Mouse (Mus musculus) layer of hippocampus, adult 9-11 months (tissue): ENCODE measurements around the gene Olfr15.

ENCODE experiments used
- DNase-seq: peaks from one replicate; pipeline ENCODE4 v3.0.0; 2022

Gene Olfr15

DNA sequence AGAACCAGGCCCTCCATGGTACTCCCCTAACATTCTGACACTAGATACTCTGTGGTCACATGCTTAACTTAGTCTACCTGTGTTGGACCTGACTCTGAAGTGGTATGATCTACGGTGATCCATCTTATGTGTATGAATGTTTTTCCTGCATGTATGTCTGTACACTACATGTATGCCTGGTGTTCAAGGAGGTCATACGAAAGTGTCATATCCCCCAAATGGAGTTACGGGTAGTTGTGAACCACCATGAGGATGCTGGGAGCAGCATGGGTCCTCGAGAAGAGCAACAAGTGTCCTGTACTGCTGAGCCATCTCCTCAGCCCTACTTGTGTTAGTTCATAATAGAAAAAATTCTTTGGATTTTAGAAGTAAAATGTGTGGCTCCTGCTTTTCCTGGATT is 45.7 kb downstream of the Olfr15 start:
- no peak for DNase-seq

DNA sequence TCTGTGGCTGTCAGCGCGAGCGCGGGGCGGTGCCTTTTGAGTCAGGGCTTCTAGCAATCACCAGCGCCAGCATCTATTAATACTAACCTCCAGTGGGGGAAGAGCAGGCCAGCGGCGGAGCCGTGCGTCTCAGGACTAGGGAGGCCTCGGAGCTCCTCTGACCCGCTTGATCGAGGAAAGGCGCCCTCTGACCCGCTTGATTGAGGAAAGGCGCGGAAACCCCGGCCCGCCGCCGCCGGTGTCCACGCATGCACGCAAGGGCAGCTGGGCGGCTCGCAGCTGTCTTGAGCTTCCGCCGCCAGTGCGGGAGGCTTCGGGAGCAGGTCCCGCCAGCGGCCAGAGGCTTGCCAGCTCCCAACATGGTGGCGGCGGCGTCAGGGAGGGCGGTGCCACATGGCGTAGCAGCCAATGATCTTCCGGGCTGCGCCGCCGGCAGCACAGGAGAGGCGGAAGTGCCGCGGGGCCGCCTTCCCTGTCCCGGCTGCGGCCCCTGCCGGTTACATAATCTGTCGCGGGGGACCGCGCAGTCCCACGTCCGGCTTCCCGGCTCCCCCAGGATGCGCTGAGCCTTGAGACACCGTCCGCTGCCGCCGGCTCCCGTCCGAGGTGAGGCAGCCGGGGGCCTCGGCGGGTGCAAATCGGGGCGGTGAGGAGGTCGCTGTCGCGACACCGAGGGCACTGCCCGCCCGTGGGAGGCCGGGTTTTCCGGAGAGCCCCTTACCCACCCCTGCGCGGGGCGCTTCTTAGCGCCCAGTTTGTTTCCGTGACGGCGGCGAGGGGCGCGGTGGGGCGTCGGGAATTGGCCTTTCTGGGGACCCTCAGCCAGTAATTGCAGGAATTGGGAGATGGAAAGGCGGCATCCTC is 53.8 kb downstream of the Olfr15 start, which contains the start of the genes Zfp597 and Gm20695:
Gene Zfp597 (minus strand): TSS at position 361 of the 864 bp plus-strand sequence.
Gene Gm20695 (plus strand): TSS at position 448 of the 864 bp plus-strand sequence.
- peak; percentile 95 for DNase-seq

DNA sequence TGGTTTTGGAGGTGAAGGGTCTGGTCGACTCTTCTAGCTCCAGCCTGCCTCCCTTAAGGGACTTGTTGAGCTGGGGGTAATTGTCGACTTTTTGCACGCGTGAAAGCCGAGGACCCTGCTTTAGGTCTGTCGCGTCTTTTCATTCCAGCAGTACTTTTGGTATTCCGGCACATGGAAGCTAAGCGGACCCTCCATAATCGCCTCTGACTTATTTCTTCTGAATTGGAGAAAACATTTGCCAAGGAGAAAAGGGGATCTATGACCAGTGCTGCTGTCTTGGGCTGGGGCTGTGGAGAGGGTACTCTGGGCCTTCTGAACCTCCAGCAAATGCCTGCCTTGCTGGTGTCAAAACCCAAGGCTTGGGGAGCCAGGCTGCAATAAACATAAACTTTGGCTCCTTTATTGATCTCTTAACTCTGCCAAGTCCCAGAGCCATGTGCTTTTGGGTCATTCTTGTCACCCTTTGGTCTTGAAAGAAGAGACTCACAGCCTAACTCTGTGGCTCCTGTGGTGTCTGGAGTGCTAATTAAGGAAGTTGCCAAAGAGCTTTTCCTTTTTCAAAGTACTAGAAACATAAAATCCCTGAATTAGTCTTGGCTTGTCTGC is 54.5 kb downstream of the Olfr15 start:
- DNase-seq = no peak

DNA sequence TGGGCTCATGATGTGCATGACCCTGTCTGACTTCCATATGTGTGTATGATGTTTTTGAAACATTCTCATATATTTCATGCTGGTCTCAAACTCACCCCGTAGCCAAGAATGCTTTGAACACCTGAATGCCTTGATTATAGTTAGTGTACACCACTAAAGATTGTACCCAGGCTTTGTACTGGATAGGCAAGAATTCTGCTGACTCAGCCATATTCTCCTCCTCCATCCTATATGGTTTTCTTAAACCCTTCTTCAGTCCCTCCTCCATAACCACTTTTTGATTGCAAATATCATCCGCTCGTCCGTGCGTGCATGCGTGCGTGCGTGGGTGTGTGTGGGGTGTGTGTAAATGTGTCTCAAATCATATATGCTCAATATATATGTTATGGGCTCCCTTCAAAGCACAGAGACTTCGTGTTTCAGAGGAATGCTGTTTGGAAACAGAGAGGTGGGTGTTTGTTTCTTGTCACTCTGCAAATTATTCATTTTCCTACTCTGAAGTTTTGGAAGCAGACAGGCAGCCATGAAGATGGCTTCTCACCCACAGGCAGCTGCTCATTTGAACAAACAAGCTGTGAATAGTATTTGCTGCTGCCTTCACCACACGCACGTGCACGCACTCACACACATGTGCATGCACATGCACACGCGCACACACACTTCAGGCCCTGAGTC is 61.1 kb downstream of the Olfr15 start:
- peak; percentile 47 for DNase-seq

DNA sequence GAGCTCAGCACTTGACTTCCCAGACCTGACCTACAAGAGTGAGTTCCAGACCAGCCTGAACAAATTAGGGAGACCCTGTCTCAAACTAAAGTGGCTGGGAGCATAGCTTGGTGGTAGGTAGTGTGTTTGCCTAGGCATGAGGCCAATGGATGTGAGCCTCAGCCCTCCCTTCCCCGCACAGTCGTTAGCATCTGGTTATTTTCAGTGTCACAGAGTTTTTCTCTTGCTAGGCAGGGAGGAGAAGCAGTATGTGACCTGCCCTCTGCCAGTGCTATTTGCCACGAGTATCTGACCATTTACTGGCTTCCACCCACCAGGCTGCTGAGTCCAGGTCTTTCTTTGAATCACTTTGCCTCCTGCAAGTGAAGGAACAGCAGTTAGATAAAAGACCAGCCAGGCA is 63.1 kb downstream of the Olfr15 start:
- no peak for DNase-seq
